Mouse (Mus musculus) E14TG2a.4 (cell line): ENCODE data around the gene Poc1b.

Experiments used
- H3K27me3 ChIP-seq: 2 replicates; pipeline ENCODE4 v1.6.1; 2014; ENCODE audit warnings: low read length, control low read depth; ENCODE audit not compliant: insufficient read depth
- H3K36me3 ChIP-seq: 2 replicates; pipeline ENCODE4 v1.6.1; 2014; ENCODE audit warnings: low read length, control low read depth; ENCODE audit not compliant: insufficient read depth
- H3K4me1 ChIP-seq: replicated peaks from 2 replicates; pipeline ENCODE4 v1.6.1; 2014; ENCODE audit warnings: low read depth, low read length, control low read depth
- H3K4me3 ChIP-seq: replicated peaks from 2 replicates; pipeline ENCODE4 v1.5.1; 2014; ENCODE audit warnings: mild to moderate bottlenecking, low read length
- H3K9me3 ChIP-seq: 2 replicates; pipeline ENCODE4 v1.6.1; 2014; ENCODE audit warnings: low read length, control low read depth
- CTCF ChIP-seq: conservative IDR thresholded peaks from 2 replicates; pipeline ENCODE4 v1.5.1; 2014; ENCODE audit warnings: low read length
- NANOG ChIP-seq: IDR thresholded peaks from 2 replicates; pipeline ENCODE4 v1.6.1; 2014; ENCODE audit warnings: borderline replicate concordance, low read length, mixed read lengths
- POU5F1 ChIP-seq: IDR thresholded peaks from 2 replicates; pipeline ENCODE4 v1.6.1; 2014; ENCODE audit warnings: low read length, borderline replicate concordance

Gene Poc1b

GRCm38 (mm10) chr10:99197607-99198305 is 90.9 kb downstream of the Poc1b start:
- no peak overlapping the region for H3K4me3 ChIP-seq
- peaks cover 9% of the 10 kb centered on the region for H3K4me1 ChIP-seq
- no peaks in the 10 kb centered on the region for H3K27me3 ChIP-seq
- no peaks in the 10 kb centered on the region for H3K9me3 ChIP-seq
- peaks cover 4% of the 10 kb centered on the region; the same call in 1 of the 2 replicates for H3K36me3 ChIP-seq
- TF ChIP-seq CTCF (no peak), NANOG (no peak), POU5F1 (no peak)

- H3K4me3 ChIP-seq: no peak overlapping the region
- H3K27me3 ChIP-seq: no peaks in the 10 kb centered on the region
- H3K36me3 ChIP-seq: peaks cover 4% of the 10 kb centered on the region; the same call in 1 of the 2 replicates
- no peaks in the 10 kb centered on the region for H3K9me3 ChIP-seq
- TF ChIP-seq CTCF: no peak
- no peak for TF ChIP-seq POU5F1
- TF ChIP-seq NANOG: no peak
- H3K4me1 ChIP-seq: peaks cover 17% of the 10 kb centered on the region
Measured at GRCm38 (mm10) chr10:99198946-99199345, 92.1 kb downstream of the Poc1b start.

GRCm38 (mm10) chr10:99200944-99201343 is 94.1 kb downstream of the Poc1b start:
- Histone ChIP-seq H3K9me3 (no peaks in the 10 kb centered on the region), H3K4me3 (no peak overlapping the region), H3K27me3 (0 out of 2 replicates have a peak, but pooled peaks cover 3% of the 10 kb centered on the region), H3K4me1 (peaks cover 31% of the 10 kb centered on the region), H3K36me3 (peaks cover 4% of the 10 kb centered on the region; the same call in 1 of the 2 replicates)
- TF ChIP-seq POU5F1 (no peak), CTCF (no peak), NANOG (no peak)

- peaks cover 38% of the 10 kb centered on the region for H3K4me1 ChIP-seq
- H3K9me3 ChIP-seq: no peaks in the 10 kb centered on the region
- 0 out of 2 replicates have a peak, but pooled peaks cover 4% of the 10 kb centered on the region for H3K27me3 ChIP-seq
- TF ChIP-seq CTCF (no peak), POU5F1 (no peak), NANOG (no peak)
- no peak overlapping the region for H3K4me3 ChIP-seq
- peaks cover 4% of the 10 kb centered on the region; the same call in 1 of the 2 replicates for H3K36me3 ChIP-seq
Measured at GRCm38 (mm10) chr10:99201786-99202185, 95.0 kb downstream of the Poc1b start.

- no peaks in the 10 kb centered on the region for H3K36me3 ChIP-seq
- H3K27me3 ChIP-seq: 0 out of 2 replicates have a peak, but pooled peaks cover 4% of the 10 kb centered on the region
- no peaks in the 10 kb centered on the region for H3K9me3 ChIP-seq
- H3K4me3 ChIP-seq: no peak overlapping the region
- no peak for TF ChIP-seq CTCF
- TF ChIP-seq POU5F1: no peak
- no peak for TF ChIP-seq NANOG
- peaks cover 44% of the 10 kb centered on the region for H3K4me1 ChIP-seq
Measured at GRCm38 (mm10) chr10:99202363-99202762, 95.5 kb downstream of the Poc1b start.

- TF ChIP-seq CTCF: no peak
- TF ChIP-seq POU5F1: no peak
- no peak for TF ChIP-seq NANOG
- H3K36me3 ChIP-seq: no peaks in the 10 kb centered on the region
- H3K4me1 ChIP-seq: peaks cover 51% of the 10 kb centered on the region
- H3K4me3 ChIP-seq: no peak overlapping the region
- H3K9me3 ChIP-seq: no peaks in the 10 kb centered on the region
- H3K27me3 ChIP-seq: 0 out of 2 replicates have a peak, but pooled peaks cover 4% of the 10 kb centered on the region
Measured at GRCm38 (mm10) chr10:99203163-99203562, 96.3 kb downstream of the Poc1b start.

- peaks cover 56% of the 10 kb centered on the region for H3K4me1 ChIP-seq
- TF ChIP-seq NANOG: no peak
- H3K4me3 ChIP-seq: peak overlapping the region; percentile 50
- no peaks in the 10 kb centered on the region for H3K36me3 ChIP-seq
- H3K9me3 ChIP-seq: no peaks in the 10 kb centered on the region
- 0 out of 2 replicates have a peak, but pooled peaks cover 4% of the 10 kb centered on the region for H3K27me3 ChIP-seq
Measured at GRCm38 (mm10) chr10:99203577-99204487, 97.0 kb downstream of the Poc1b start.

- 0 out of 2 replicates have a peak, but pooled peaks cover 6% of the 10 kb centered on the region for H3K27me3 ChIP-seq
- no peaks in the 10 kb centered on the region for H3K36me3 ChIP-seq
- peaks cover 61% of the 10 kb centered on the region for H3K4me1 ChIP-seq
- no peak overlapping the region for H3K4me3 ChIP-seq
- TF ChIP-seq NANOG (no peak), POU5F1 (no peak), CTCF (no peak)
- no peaks in the 10 kb centered on the region for H3K9me3 ChIP-seq
Measured at GRCm38 (mm10) chr10:99204553-99204952, 97.7 kb downstream of the Poc1b start.

GRCm38 (mm10) chr10:99207121-99207520 is 100.3 kb downstream of the Poc1b start:
- H3K9me3 ChIP-seq: no peaks in the 10 kb centered on the region
- no peak for TF ChIP-seq POU5F1
- no peak for TF ChIP-seq NANOG
- TF ChIP-seq CTCF: no peak

More at GRCm38 (mm10) chr10:99207121-99207520, 100.3 kb downstream of the Poc1b start:
- Histone ChIP-seq H3K27me3 (0 out of 2 replicates have a peak, but pooled peaks cover 6% of the 10 kb centered on the region), H3K4me1 (peaks cover 59% of the 10 kb centered on the region), H3K4me3 (no peak overlapping the region), H3K36me3 (no peaks in the 10 kb centered on the region)
